Mouse (Mus musculus): ENCODE data around the gene Map4k3.
A peak's percentile ranks its signal among the peaks of the same experiment; 100 is the strongest.

DNA sequence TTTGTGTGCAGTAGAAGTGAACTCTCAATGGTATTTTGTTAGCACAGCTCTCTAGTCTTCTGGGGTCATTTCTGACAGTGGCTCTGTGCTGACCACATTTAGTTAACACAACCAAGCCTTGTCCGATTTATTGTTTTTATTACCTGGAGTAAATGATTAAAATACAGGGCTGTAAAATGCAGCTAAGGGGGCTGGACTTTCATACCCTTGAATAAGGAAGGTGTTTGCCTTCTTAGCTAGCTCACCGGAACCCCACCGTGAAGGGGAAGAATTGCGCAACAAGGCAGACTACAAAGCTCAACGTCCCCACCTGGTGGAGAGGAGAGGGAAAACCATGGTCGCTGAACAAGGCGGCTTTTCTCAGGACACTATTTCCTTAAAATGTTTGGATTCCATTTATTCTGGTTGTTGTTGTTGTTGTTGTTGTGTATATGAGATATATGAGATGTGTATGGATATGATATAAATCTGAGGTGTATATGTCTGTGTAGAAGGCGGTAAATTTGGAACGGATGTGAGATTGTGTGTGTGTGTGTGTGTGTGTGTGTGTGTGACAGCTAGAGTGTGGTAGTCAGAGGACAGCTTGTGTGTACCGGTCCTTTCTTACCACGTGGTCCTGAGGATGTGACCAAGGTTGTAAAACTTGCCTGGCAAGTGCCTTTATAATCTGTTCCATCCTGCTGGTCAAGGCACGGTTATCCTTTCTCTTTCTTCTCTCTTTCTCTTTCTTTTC, 167.4 kb downstream of the Map4k3 start:
- TF ChIP-seq POLR2A (IDR thresholded peaks at IDR 0.05; ENCODE audit: extremely low read depth, insufficient read depth, low read length) (no peak), CTCF (IDR thresholded peaks at IDR 0.05; ENCODE audit: low read depth, low read length) (peak; percentile 86)

Measured in liver, adult 2 months (tissue).